In the genomic region with DNA sequence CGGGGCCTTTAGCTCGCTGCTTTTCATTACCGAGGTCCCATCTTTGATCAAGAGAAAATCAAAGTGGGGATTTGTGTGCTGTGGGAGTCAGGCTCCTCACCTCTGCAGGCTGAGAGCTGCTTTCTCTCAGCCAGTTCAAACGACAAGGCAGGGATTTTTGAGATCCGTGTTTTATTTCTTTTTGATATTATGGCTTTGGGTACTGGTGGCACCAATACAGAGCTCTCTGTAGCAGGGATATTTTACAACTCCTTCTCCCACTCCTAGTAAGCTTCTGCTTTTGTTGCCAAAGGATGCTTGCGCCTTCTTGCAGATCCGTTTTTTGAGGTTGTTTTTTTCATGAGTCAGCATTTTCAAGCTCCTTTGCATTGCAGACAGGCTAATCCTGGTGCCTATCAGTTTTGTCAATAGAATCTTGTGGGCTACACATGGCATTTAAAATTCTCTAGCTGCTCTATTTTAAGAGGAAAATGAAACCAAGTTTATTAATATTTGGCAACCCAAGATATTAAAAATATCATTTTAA, we compare ENCODE assay signal across 29 mouse cellular contexts.
A peak's percentile ranks its signal among the peaks of the same experiment; 100 is the strongest.
DNase-seq lines count a peak whose midpoint lies in the region; ATAC-seq and TF ChIP-seq lines count a peak whose summit lies in the region.
"Had no signal": no experiment of that assay in that cellular context is flagged by ENCODE, and none has a peak within 500 bp of the region (broad histone marks: within the 10 kb centered on the region; RNA-seq: fewer than 3 reads in every experiment).

No protein-coding gene starts in this region.

- TF ChIP-seq RAD21 in CH12.LX (IDR thresholded peaks at IDR 0.05; ENCODE audit: low read depth, low read length) (no peak), MEL (IDR thresholded peaks at IDR 0.05; ENCODE audit: low read depth, low read length) (no peak)

- H3K27ac ChIP-seq in forebrain, embryonic 15.5 days (replicated peaks), result 0 out of 2 replicates have a peak overlapping the region, but pooled peaks have one; percentile 3
- H3K27ac ChIP-seq in forebrain, postnatal 0 days (ENCODE audit: low read depth, low read length), result no peak overlapping the region
- no peak overlapping the region for H3K27ac ChIP-seq in CH12.LX (ENCODE audit: insufficient read depth, low read depth)
- no peak overlapping the region for H3K27ac ChIP-seq in MEL (ENCODE audit: control insufficient read depth, low read depth, low read length)
- H3K27ac ChIP-seq in midbrain, embryonic 13.5 days, result peak overlapping the region; percentile 30
- H3K27ac ChIP-seq: forebrain, embryonic 12.5 days; heart, embryonic 10.5 days; hindbrain, embryonic 15.5 days; kidney, postnatal 0 days; liver, embryonic 15.5 days; neural tube, embryonic 12.5 days had no signal

- H3K27me3 ChIP-seq in forebrain, embryonic 15.5 days, result no peaks in the 10 kb centered on the region
- H3K27me3 ChIP-seq in forebrain, postnatal 0 days (ENCODE audit: insufficient read depth, low read length), result no peaks in the 10 kb centered on the region
- H3K27me3 ChIP-seq in CH12.LX (replicated peaks) (no peaks in the 10 kb centered on the region), MEL (ENCODE audit: control insufficient read depth in 1 of 2, insufficient read depth in 2 of 2, low read length in 2 of 2) (no peaks in the 10 kb centered on the region)
- H3K27me3 ChIP-seq in midbrain, embryonic 13.5 days, result peaks cover 4% of the 10 kb centered on the region; the same call in 1 of the 2 replicates
- H3K27me3 ChIP-seq: forebrain, embryonic 12.5 days; heart, embryonic 15.5 days; hindbrain, embryonic 15.5 days; liver, embryonic 15.5 days; neural tube, embryonic 12.5 days had no signal

- H3K9ac ChIP-seq in forebrain, embryonic 15.5 days (replicated peaks), result no peak overlapping the region
- H3K9ac ChIP-seq in forebrain, postnatal 0 days, result no peak overlapping the region
- H3K9ac ChIP-seq in CH12.LX (ENCODE audit: insufficient read depth, low read depth) (no peak overlapping the region), MEL (ENCODE audit: control insufficient read depth, low read depth, low read length, poor library complexity, severe bottlenecking) (no peak overlapping the region)
- H3K9ac ChIP-seq in midbrain, embryonic 13.5 days (replicated peaks), result no peak overlapping the region; the same call in 1 of the 2 replicates
- H3K9ac ChIP-seq: forebrain, embryonic 12.5 days; heart, embryonic 15.5 days; hindbrain, embryonic 15.5 days; liver, embryonic 15.5 days; lung, embryonic 14.5 days; neural tube, embryonic 12.5 days had no signal

- TF ChIP-seq POLR2A in CH12.LX (IDR thresholded peaks at IDR 0.05; ENCODE audit: low read depth, low read length) (no peak), MEL (IDR thresholded peaks at IDR 0.05; ENCODE audit: control insufficient read depth in 1 of 2, insufficient read depth in 1 of 2, low read depth in 1 of 2, low read length in 2 of 2, poor library complexity in 1 of 2) (no peak)

- WGBS in forebrain, embryonic 15.5 days, result 33% methylated on average over 7 of the region's 7 CpGs
- WGBS in forebrain, postnatal 0 days, result 37% methylated on average over 7 of the region's 7 CpGs
- 18% methylated on average over 7 of the region's 7 CpGs for WGBS in midbrain, embryonic 13.5 days

- peaks cover 27% of the 10 kb centered on the region for H3K4me1 ChIP-seq in forebrain, embryonic 15.5 days
- peaks cover 5% of the 10 kb centered on the region; the same call in 1 of the 2 replicates for H3K4me1 ChIP-seq in forebrain, postnatal 0 days (ENCODE audit: insufficient read depth)
- H3K4me1 ChIP-seq in CH12.LX (ENCODE audit: control insufficient read depth in 1 of 2, insufficient read depth in 2 of 2) (peaks cover 0 to 3% of the 10 kb centered on the region in 2 experiments; a peak in 1 of 4 replicates), MEL (ENCODE audit: control insufficient read depth in 1 of 2, insufficient read depth in 2 of 2, low read length in 2 of 2) (no peaks in the 10 kb centered on the region)
- peaks cover 36% of the 10 kb centered on the region for H3K4me1 ChIP-seq in midbrain, embryonic 13.5 days (replicated peaks)
- H3K4me1 ChIP-seq: liver, embryonic 15.5 days had no signal

- ATAC-seq in forebrain, embryonic 15.5 days (replicated peaks), result no peak
- ATAC-seq in forebrain, postnatal 0 days, result no peak
- ATAC-seq in midbrain, embryonic 13.5 days, result no peak
- ATAC-seq: CD4-positive, CD25-positive, alpha-beta regulatory T cell, adult 4 months had no signal

- TF ChIP-seq CTCF in forebrain, postnatal 0 days (IDR thresholded peaks at IDR 0.05; ENCODE audit: low read depth), result no peak
- TF ChIP-seq CTCF in CH12.LX (conservative IDR thresholded peaks at IDR 0.05 in 1 of 2, IDR thresholded peaks at IDR 0.05 in 1 of 2; ENCODE audit: low read depth in 2 of 2, low read length in 2 of 2), result no peak
- TF ChIP-seq CTCF in MEL (IDR thresholded peaks at IDR 0.05 in 2 of 3, conservative IDR thresholded peaks at IDR 0.05 in 1 of 3; ENCODE audit: control insufficient read depth in 1 of 3, insufficient read depth in 1 of 3, low read depth in 2 of 3, low read length in 3 of 3, poor library complexity in 1 of 3, severe bottlenecking in 1 of 3), result no peak

- DNase-seq in forebrain, postnatal 0 days, result no peak
- DNase-seq in CH12.LX (ENCODE audit: extremely low read depth) (no peak), MEL (ENCODE audit: low read depth, low spot score) (no peak)
- DNase-seq in thymus, postnatal 10 days (ENCODE audit: low spot score in 2 of 2), result no peak
- no peak for DNase-seq in right cerebral cortex, postnatal 36 days (ENCODE audit: low spot score in 2 of 2)
- no peak for DNase-seq in heart, postnatal 25 days (ENCODE audit: low spot score)
- DNase-seq: adrenal gland, adult 8-10 months; cerebellum, adult 11-12 months; gastrocnemius, postnatal 25 days; heart, postnatal 36 days; kidney, adult 18-20 months; layer of hippocampus, adult 9-11 months; lung, embryonic 14.5 days; lung, postnatal 14 days; right cerebral cortex, adult 18-20 months; right cerebral cortex, postnatal 4 days; thymus, adult 2 months had no signal

- H3K4me3 ChIP-seq in forebrain, embryonic 15.5 days, result no peak overlapping the region
- H3K4me3 ChIP-seq in forebrain, postnatal 0 days (ENCODE audit: low read depth, low read length), result no peak overlapping the region
- H3K4me3 ChIP-seq in CH12.LX (replicated peaks in 1 of 3; ENCODE audit: low read depth in 2 of 3, low read length in 2 of 3, poor library complexity in 1 of 3) (no peak overlapping the region), MEL (ENCODE audit: control insufficient read depth in 1 of 2, insufficient read depth in 1 of 2, low read depth in 2 of 2, low read length in 2 of 2) (no peak overlapping the region)
- H3K4me3 ChIP-seq in midbrain, embryonic 13.5 days (replicated peaks), result no peak overlapping the region
- H3K4me3 ChIP-seq: erythroblast, embryonic 14.5 days; forebrain, embryonic 12.5 days; heart, embryonic 10.5 days; heart, embryonic 15.5 days; hindbrain, embryonic 15.5 days; liver, embryonic 15.5 days; myocyte; neural tube, embryonic 12.5 days had no signal

- H3K4me2 ChIP-seq in forebrain, embryonic 15.5 days (replicated peaks), result no peak overlapping the region
- H3K4me2 ChIP-seq in forebrain, postnatal 0 days (ENCODE audit: low read depth), result no peak overlapping the region
- H3K4me2 ChIP-seq in CH12.LX (ENCODE audit: insufficient read depth, low read depth, poor library complexity, severe bottlenecking), result no peak overlapping the region
- H3K4me2 ChIP-seq in midbrain, embryonic 13.5 days (replicated peaks), result no peak overlapping the region
- H3K4me2 ChIP-seq: forebrain, embryonic 12.5 days; heart, embryonic 15.5 days; hindbrain, embryonic 15.5 days; liver, embryonic 15.5 days; lung, embryonic 14.5 days; neural tube, embryonic 12.5 days had no signal

- H3K79me2 ChIP-seq in CH12.LX (replicated peaks; ENCODE audit: control insufficient read depth, extremely low read depth, insufficient read depth, poor library complexity, severe bottlenecking), result no peaks in the 10 kb centered on the region
- no peaks in the 10 kb centered on the region for H3K79me2 ChIP-seq in MEL (ENCODE audit: control insufficient read depth, insufficient read depth, low read length, poor library complexity)

- in situ Hi-C loops in CH12.LX (cut with MboI; ENCODE audit: low pct_ligation_motif_present, low pct_unique_long_range_greater_than_20kb, low sequenced_read_pairs), result no loop called here

- dilution Hi-C loops in CH12.LX (cut with MboI; ENCODE audit: extremely low pct_ligation_motif_present, extremely low pct_unique_long_range_greater_than_20kb, low sequenced_read_pairs), result no loop called here

- no peaks in the 10 kb centered on the region for H3K9me3 ChIP-seq in forebrain, embryonic 15.5 days
- no peaks in the 10 kb centered on the region for H3K9me3 ChIP-seq in forebrain, postnatal 0 days (ENCODE audit: low read length)
- H3K9me3 ChIP-seq in CH12.LX (replicated peaks; ENCODE audit: low read length) (no peaks in the 10 kb centered on the region), MEL (replicated peaks; ENCODE audit: insufficient read depth, low read length) (no peaks in the 10 kb centered on the region)
- H3K9me3 ChIP-seq in midbrain, embryonic 13.5 days, result no peaks in the 10 kb centered on the region
- H3K9me3 ChIP-seq: forebrain, embryonic 12.5 days; heart, embryonic 10.5 days; heart, embryonic 15.5 days; hindbrain, embryonic 15.5 days; liver, embryonic 15.5 days; neural tube, embryonic 12.5 days had no signal

- no peaks in the 10 kb centered on the region for H3K36me3 ChIP-seq in forebrain, embryonic 15.5 days
- no peaks in the 10 kb centered on the region for H3K36me3 ChIP-seq in forebrain, postnatal 0 days (ENCODE audit: insufficient read depth)
- no peaks in the 10 kb centered on the region for H3K36me3 ChIP-seq in CH12.LX (replicated peaks in 1 of 2; ENCODE audit: control insufficient read depth in 1 of 2, insufficient read depth in 1 of 2, low read length in 1 of 2)
- H3K36me3 ChIP-seq in MEL (ENCODE audit: control insufficient read depth in 1 of 2, insufficient read depth in 2 of 2, low read length in 2 of 2), result no peaks in the 10 kb centered on the region
- H3K36me3 ChIP-seq in midbrain, embryonic 13.5 days, result no peaks in the 10 kb centered on the region
- H3K36me3 ChIP-seq: forebrain, embryonic 12.5 days; heart, embryonic 10.5 days; heart, embryonic 15.5 days; hindbrain, embryonic 15.5 days; liver, embryonic 15.5 days; neural tube, embryonic 12.5 days had no signal

- intact Hi-C loops in heart, postnatal 25 days (cut with DNase I), result no loop called here

- TF ChIP-seq EP300 in CH12.LX (IDR thresholded peaks at IDR 0.05; ENCODE audit: low read length) (no peak), MEL (IDR thresholded peaks at IDR 0.05; ENCODE audit: low read depth in 1 of 2, low read length in 2 of 2) (no peak)

TF ChIP-seq in CH12.LX, 34 proteins besides CTCF, POLR2A, EP300 and RAD21:
- no peak for TF ChIP-seq CHD2 (IDR thresholded peaks at IDR 0.05; ENCODE audit: low read length)
- peak; percentile 98 for TF ChIP-seq MAFK (IDR thresholded peaks at IDR 0.05; ENCODE audit: insufficient replicate concordance, low read length)

TF ChIP-seq in MEL, 35 proteins besides CTCF, POLR2A, EP300 and RAD21:
- TF ChIP-seq MAFK (IDR thresholded peaks at IDR 0.05; ENCODE audit: borderline replicate concordance, low read depth, low read length) (peak; percentile 82), POLR2AphosphoS5 (IDR thresholded peaks at IDR 0.05; ENCODE audit: borderline replicate concordance, low read depth, low read length) (no peak)

Comparison
In these comparisons a context has a peak if more than half of its experiments do, and no peak if none do; other contexts are left out.
1. H3K27ac ChIP-seq: peak in forebrain, embryonic 15.5 days (single experiment) and midbrain, embryonic 13.5 days (single experiment); none in forebrain, postnatal 0 days (single experiment), CH12.LX (single experiment) and MEL (single experiment).